Mouse (Mus musculus) liver, embryonic 13.5 days (tissue): ENCODE results near the gene Xpo6. TPM values are rescaled to one million over a fixed set of nuclear protein-coding genes. Genes with fewer than 3 reads are reported as not detected.
A peak's percentile ranks its signal among the peaks of the same experiment; 100 is the strongest.

Source experiments
- ATAC-seq: fragments of 200-750 bp; cut with Nextera tagmentation; 2 replicates; pipeline ENCODE4 v1.8.0; 2017; ENCODE audit warnings: low read depth, mild to moderate bottlenecking, moderate number of reproducible peaks, moderate library complexity
- DNase-seq: peaks from one replicate; pipeline ENCODE4 v3.0.0; 2022
- H3K27ac ChIP-seq: fragments of 300-500 bp; sonication (generic); 2 replicates; pipeline ENCODE4 v1.5.1; 2015; ENCODE audit warnings: moderate library complexity, mild to moderate bottlenecking, inconsistent platforms
- H3K27me3 ChIP-seq: fragments of 300-500 bp; sonication (generic); 2 replicates; pipeline ENCODE4 v1.6.1; 2015; ENCODE audit warnings: mild to moderate bottlenecking, inconsistent platforms
- H3K36me3 ChIP-seq: fragments of 300-500 bp; sonication (generic); 2 replicates; pipeline ENCODE4 v1.6.1; 2015; ENCODE audit warnings: mild to moderate bottlenecking, inconsistent platforms
- H3K4me1 ChIP-seq: fragments of 300-500 bp; sonication (generic); replicated peaks from 2 replicates; pipeline ENCODE4 v1.6.1; 2015; ENCODE audit warnings: inconsistent platforms
- H3K4me2 ChIP-seq: fragments of 300-500 bp; sonication (generic); 2 replicates; pipeline ENCODE4 v1.6.1; 2015; ENCODE audit warnings: inconsistent platforms, mild to moderate bottlenecking, moderate library complexity
- H3K4me3 ChIP-seq: fragments of 300-500 bp; sonication (generic); replicated peaks from 2 replicates; pipeline ENCODE4 v1.5.1; 2015; ENCODE audit warnings: mild to moderate bottlenecking, inconsistent platforms
- H3K9ac ChIP-seq: fragments of 300-500 bp; sonication (generic); 2 replicates; pipeline ENCODE4 v1.6.1; 2015; ENCODE audit warnings: mild to moderate bottlenecking, inconsistent platforms
- H3K9me3 ChIP-seq: fragments of 300-500 bp; sonication (generic); replicated peaks from 2 replicates; pipeline ENCODE4 v1.6.1; 2016; ENCODE audit warnings: inconsistent platforms
- WGBS: fragments of 180-500 bp; shearing (Covaris S2); methylation state at CpG from one replicate; pipeline ENCODE4 v1.1.7; 2015; ENCODE audit not compliant: insufficient replicate concordance; 5-methylcytosine and 5-hydroxymethylcytosine counted together
- polyA plus RNA-seq: library from polyadenylated mRNA; unstranded; fragments of >200 nt; fragmentation: Nextera tagmentation; extraction: Ambion mirVana; gene quantifications from 2 replicates; pipeline ENCODE4 v1.2.1, GENCODE M21; 2015

Xpo6 gene
- polyA plus RNA-seq, 1 experiment from 2014 or later: 19.5 TPM

DNA sequence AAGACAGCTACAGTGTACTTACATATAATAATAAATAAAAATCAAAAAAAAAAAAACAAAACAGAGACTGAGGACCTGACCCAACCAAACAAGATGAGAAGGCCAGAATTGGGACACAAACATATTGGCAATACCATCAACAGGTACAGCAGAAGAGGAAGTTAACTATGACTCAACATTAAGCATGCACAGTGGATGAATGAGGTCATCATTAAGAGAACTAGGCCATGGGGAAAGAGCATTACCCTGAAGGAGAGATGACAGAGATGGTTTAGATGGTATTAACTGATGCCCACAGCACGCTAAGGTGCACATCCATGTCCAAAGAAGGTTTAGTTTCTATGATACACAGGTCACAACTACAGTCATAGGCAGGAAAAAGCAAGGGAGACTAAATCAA, 6.1 kb downstream of the Xpo6 start:
- DNase-seq: no peak

DNA sequence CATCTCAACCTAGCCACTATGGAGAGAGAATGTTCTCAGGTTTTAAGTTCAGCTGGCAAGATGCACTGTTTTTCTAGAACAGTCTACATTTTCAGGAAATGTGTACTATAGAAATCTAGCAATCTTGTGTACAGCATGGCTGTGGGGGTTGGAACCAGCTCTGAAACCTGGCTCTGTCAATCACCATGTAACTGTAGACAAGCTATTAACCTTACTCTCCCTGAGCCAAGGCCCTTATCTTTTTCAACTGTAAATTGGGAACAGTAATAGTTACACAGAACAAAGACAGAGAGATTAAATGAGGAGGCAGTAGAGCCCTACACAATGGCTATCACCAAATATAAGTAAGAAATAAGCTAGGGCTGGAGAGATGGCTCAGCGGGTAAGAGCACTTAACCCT, 8.8 kb downstream of the Xpo6 start:
- Histone ChIP-seq H3K27ac (no peak overlapping the region), H3K27me3 (no peaks in the 10 kb centered on the region), H3K9me3 (no peaks in the 10 kb centered on the region), H3K4me3 (no peak overlapping the region), H3K4me1 (peaks cover 41% of the 10 kb centered on the region), H3K36me3 (peaks cover 18% of the 10 kb centered on the region), H3K9ac (no peak overlapping the region), H3K4me2 (no peak overlapping the region)
- WGBS: 76% methylated on average over 1 of the region's 1 CpGs
- DNase-seq (no peak), ATAC-seq (no peak)

More for the DNA sequence above, 6.1 kb downstream of the Xpo6 start:
- Histone ChIP-seq H3K4me3 (no peak overlapping the region), H3K27ac (no peak overlapping the region), H3K36me3 (peaks cover 18% of the 10 kb centered on the region), H3K4me2 (no peak overlapping the region), H3K4me1 (peaks cover 49% of the 10 kb centered on the region), H3K9me3 (no peaks in the 10 kb centered on the region), H3K9ac (no peak overlapping the region), H3K27me3 (no peaks in the 10 kb centered on the region)
- 84% methylated on average over 1 of the region's 1 CpGs for WGBS
- no peak for ATAC-seq

DNA sequence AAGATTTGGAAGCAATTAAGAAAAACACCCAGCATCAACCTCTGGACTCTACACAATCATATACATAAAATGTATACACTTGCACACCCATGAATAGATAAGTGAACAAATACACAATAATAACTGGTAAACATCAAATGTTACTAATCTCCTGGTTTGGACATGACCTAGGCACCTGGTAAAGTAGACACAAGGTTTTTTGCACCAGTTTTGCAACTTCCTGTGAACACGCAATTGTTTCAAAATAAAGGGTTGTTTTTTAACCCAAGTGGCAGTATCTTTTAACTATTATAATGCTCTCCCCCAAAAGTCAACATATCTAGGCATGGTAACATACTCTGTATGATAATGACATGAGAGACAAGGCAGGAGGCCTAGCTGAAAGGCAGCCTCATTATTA, 10.8 kb downstream of the Xpo6 start:
- Histone ChIP-seq H3K36me3 (peaks cover 18% of the 10 kb centered on the region), H3K4me3 (no peak overlapping the region), H3K9ac (no peak overlapping the region), H3K27ac (no peak overlapping the region), H3K4me2 (no peak overlapping the region), H3K4me1 (peaks cover 50% of the 10 kb centered on the region), H3K27me3 (no peaks in the 10 kb centered on the region), H3K9me3 (no peaks in the 10 kb centered on the region)
- DNase-seq (no peak), ATAC-seq (no peak)
- WGBS: 73% methylated on average over 1 of the region's 1 CpGs

DNA sequence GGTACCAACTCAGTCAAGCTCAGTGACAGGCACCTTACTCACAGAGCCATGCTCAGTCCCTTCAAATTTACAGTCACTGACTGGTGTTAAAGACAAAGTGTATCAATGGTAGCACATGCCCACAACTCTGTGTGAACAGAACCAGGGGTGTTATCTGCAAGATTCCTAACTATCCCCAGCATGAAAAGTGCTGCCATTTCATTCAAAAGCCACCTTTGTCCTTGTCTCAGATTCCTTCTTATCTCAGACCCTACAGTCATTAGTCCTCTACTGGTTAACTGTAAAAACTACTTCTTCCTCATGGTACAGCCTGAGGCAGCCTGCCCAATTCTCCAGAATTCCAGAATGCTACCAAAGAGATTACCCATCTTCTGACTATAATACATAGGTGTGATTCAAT, 14.3 kb downstream of the Xpo6 start:
- no peak overlapping the region for H3K4me2 ChIP-seq
- H3K27me3 ChIP-seq: no peaks in the 10 kb centered on the region
- H3K9ac ChIP-seq: no peak overlapping the region
- H3K9me3 ChIP-seq: no peaks in the 10 kb centered on the region
- ATAC-seq: no peak
- no peak overlapping the region for H3K27ac ChIP-seq
- no peak overlapping the region for H3K4me3 ChIP-seq
- DNase-seq: no peak
- H3K4me1 ChIP-seq: peaks cover 82% of the 10 kb centered on the region
- H3K36me3 ChIP-seq: peaks cover 9% of the 10 kb centered on the region

DNA sequence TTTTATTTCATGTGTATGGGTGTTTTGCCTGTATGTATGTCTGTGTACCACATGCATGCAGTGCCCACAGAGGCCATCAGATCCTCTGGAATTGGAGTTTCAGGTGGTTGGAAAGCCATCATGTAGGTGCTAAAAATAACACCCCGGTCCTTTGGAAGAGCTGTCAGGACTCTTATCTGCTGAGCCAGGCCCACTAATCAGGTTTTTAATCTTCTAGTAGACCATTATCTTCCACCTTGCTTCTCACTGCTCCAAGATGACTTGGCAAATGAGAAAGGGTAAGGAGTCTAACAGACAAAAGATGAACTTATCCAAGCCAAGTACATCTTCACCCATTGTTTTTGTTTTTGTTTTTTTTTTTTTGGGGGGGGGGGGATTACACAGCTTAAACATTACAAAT, 16.7 kb downstream of the Xpo6 start:
- H3K4me2 ChIP-seq: peak overlapping the region; percentile 42
- peak; percentile 73 for ATAC-seq

DNA sequence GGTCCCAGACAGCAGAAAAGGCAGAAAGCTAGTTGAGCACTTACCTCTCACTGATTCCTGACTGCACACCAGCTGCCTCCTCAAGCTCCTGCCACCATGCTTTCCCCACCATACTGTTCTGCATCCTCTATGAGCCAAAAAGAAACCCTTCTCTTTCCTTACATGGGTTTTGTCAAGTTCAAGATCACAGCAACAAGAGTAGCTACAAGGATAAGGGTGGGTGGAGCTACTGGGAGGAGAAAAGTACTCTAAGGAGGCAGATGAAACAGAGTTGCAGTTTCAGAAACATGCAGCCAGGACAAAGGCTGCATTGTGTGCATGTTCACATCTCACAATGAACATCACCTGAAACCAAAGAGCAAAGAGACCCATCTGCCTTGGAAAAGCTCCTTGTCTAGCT, 18.8 kb downstream of the Xpo6 start:
- H3K27me3 ChIP-seq: no peaks in the 10 kb centered on the region
- H3K4me2 ChIP-seq: no peak overlapping the region
- no peak overlapping the region; the same call in 1 of the 2 replicates for H3K9ac ChIP-seq
- DNase-seq: no peak
- peak overlapping the region; percentile 53; the same call in 1 of the 2 replicates for H3K27ac ChIP-seq
- 0 out of 2 replicates have a peak, but pooled peaks cover 3% of the 10 kb centered on the region for H3K36me3 ChIP-seq
- H3K9me3 ChIP-seq: no peaks in the 10 kb centered on the region
- ATAC-seq: no peak
- no peak overlapping the region for H3K4me3 ChIP-seq
- peaks cover 86% of the 10 kb centered on the region for H3K4me1 ChIP-seq

More for the DNA sequence above, 16.7 kb downstream of the Xpo6 start:
- H3K4me1 ChIP-seq: peaks cover 89% of the 10 kb centered on the region
- H3K9me3 ChIP-seq: no peaks in the 10 kb centered on the region
- H3K9ac ChIP-seq: 0 out of 2 replicates have a peak overlapping the region, but pooled peaks have one; percentile 9
- no peak overlapping the region for H3K4me3 ChIP-seq
- 0 out of 2 replicates have a peak, but pooled peaks cover 3% of the 10 kb centered on the region for H3K36me3 ChIP-seq
- DNase-seq: peak; percentile 44
- H3K27ac ChIP-seq: peak overlapping the region; percentile 70
- 8% methylated on average over 1 of the region's 1 CpGs for WGBS
- H3K27me3 ChIP-seq: no peaks in the 10 kb centered on the region

DNA sequence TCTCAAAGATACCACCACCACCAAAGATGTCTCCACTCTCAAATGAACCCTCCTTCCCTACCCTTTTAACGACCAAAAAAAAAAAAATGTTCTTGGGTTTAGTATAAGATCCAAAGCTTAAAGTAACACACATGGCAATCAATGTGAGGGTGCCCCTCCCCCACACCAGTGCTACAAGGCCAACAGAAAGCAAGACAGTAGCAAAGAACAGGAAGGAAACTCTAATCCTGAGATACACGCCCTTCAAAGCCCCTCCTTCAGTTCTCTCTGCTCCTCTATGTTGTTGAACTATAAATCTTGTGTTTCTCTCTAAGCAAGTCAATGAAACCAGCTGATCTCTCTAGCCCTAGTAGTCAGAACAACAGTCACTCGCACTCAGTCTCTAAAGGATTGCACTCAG, 19.3 kb downstream of the Xpo6 start:
- WGBS: 26% methylated on average over 3 of the region's 3 CpGs
- Histone ChIP-seq H3K9ac (no peak overlapping the region), H3K4me1 (peaks cover 81% of the 10 kb centered on the region), H3K36me3 (0 out of 2 replicates have a peak, but pooled peaks cover 3% of the 10 kb centered on the region), H3K4me2 (0 out of 2 replicates have a peak overlapping the region, but pooled peaks have one; percentile 6), H3K4me3 (no peak overlapping the region), H3K27me3 (no peaks in the 10 kb centered on the region), H3K9me3 (no peaks in the 10 kb centered on the region), H3K27ac (peak overlapping the region; percentile 53)
- ATAC-seq: no peak
- DNase-seq: no peak

DNA sequence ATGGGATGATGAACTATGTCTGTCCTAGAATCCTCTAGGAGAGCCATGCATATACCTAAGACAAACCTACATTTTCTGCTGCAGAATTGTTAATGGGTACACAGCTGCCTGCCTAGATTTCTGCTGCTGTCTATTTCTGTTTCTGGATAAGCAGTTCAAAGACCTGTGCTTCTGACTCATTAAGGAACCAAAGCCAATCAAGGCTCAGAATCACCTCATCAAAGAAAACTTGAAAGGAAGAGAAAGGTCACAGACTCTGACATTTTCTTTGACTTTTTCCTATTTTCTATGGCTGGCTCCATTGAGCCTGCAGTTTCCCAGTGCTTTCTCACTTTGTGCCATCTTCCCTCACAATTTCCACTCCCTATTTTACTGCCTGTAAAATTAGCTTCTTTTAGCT, 21.5 kb downstream of the Xpo6 start:
- Histone ChIP-seq H3K4me1 (peaks cover 66% of the 10 kb centered on the region), H3K9me3 (no peaks in the 10 kb centered on the region), H3K27me3 (no peaks in the 10 kb centered on the region), H3K36me3 (peaks cover 9% of the 10 kb centered on the region), H3K9ac (no peak overlapping the region), H3K4me3 (no peak overlapping the region), H3K4me2 (no peak overlapping the region), H3K27ac (no peak overlapping the region)
- DNase-seq (no peak), ATAC-seq (no peak)

DNA sequence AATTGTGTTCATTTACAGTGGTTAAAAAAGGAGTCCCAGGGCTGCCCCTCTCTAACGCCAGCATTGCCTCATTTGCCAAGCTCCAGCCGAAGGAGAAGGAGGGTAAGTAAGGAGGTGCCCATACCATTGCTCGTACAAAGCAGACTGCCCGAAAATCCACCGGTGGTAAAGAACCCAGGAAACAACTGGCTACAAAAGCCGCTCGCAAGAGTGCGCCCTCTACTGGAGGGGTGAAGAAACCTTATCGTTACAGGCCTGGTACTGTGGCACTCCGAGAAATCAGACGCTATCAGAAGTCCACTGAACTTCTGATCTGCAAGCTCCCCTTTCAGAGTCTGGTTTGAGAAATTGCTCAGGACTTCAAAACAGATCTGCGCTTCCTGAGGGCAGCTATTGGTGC, 24.3 kb downstream of the Xpo6 start:
- DNase-seq (no peak), ATAC-seq (no peak)
- H3K9ac ChIP-seq: no peak overlapping the region
- 76% methylated on average over 12 of the region's 12 CpGs for WGBS
- H3K4me3 ChIP-seq: no peak overlapping the region
- peaks cover 19% of the 10 kb centered on the region for H3K36me3 ChIP-seq
- H3K9me3 ChIP-seq: no peaks in the 10 kb centered on the region
- H3K27me3 ChIP-seq: no peaks in the 10 kb centered on the region
- H3K27ac ChIP-seq: no peak overlapping the region
- H3K4me2 ChIP-seq: no peak overlapping the region
- peaks cover 38% of the 10 kb centered on the region for H3K4me1 ChIP-seq

DNA sequence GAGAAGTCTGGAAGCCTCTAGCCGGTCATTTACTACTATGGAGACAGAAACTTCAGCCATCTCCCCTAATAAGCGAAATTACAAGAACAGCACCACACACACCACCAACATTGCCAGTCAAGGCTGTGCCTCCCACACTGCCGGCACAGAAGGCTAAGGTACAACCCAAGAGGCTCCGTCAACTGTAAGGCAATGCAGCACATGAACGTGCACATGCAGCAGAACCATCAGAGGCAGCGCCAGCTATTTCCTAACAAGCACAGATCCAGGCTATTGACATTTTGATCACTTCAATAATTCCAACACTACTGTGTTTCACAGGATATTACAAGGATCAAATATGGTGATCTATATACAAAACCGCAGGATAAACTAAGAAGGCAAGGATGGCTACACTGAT, 24.8 kb downstream of the Xpo6 start:
- H3K4me3 ChIP-seq: no peak overlapping the region
- H3K27me3 ChIP-seq: no peaks in the 10 kb centered on the region
- WGBS: 77% methylated on average over 7 of the region's 7 CpGs
- H3K36me3 ChIP-seq: peaks cover 24% of the 10 kb centered on the region
- H3K9ac ChIP-seq: no peak overlapping the region
- ATAC-seq (no peak), DNase-seq (no peak)
- H3K4me2 ChIP-seq: no peak overlapping the region
- no peak overlapping the region for H3K27ac ChIP-seq
- peaks cover 33% of the 10 kb centered on the region for H3K4me1 ChIP-seq
- H3K9me3 ChIP-seq: no peaks in the 10 kb centered on the region

DNA sequence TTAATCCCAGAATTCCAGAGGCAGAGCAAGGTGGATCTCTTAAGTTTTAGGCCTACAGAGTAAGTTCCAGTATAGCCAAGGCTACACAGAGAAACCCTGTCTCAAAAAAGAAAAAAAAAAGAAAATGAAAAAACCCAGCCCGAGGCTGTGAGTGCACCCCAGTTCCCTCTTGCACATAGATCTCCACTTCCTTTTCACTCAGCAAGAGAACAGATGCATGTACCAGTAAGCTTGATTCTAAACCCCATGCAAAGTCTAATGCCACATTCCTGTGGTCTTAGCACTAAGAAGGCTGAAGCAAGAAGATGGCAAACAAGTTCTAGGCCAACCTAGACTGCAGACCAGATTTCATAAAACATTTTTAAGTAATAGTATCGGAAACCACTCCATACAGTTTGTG, 25.4 kb downstream of the Xpo6 start:
- H3K4me2 ChIP-seq: no peak overlapping the region
- ATAC-seq (no peak), DNase-seq (no peak)
- peaks cover 27% of the 10 kb centered on the region for H3K4me1 ChIP-seq
- H3K9ac ChIP-seq: no peak overlapping the region
- WGBS: 69% methylated on average over 2 of the region's 2 CpGs
- peaks cover 24% of the 10 kb centered on the region for H3K36me3 ChIP-seq
- H3K27ac ChIP-seq: peak overlapping the region; percentile 7; the same call in 1 of the 2 replicates
- H3K9me3 ChIP-seq: no peaks in the 10 kb centered on the region
- no peak overlapping the region for H3K4me3 ChIP-seq
- no peaks in the 10 kb centered on the region for H3K27me3 ChIP-seq

DNA sequence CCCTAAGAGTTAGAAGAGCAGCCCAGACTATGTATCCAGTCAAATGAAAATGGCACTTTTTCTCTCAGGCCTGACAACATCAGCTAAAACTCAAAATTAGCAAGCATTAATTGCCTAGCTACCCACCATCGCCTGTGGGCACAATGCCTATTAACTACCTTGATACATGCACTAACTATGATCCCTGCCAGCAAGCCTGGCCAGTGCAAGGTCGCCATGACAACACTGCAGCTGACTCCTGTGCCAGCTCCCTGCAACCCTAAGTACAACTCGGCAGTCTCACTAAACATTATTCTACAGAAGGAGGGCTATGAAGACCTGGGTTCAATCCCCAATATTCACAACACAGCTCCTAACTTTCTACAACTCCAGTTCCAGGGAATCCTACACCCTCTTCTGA, 28.3 kb downstream of the Xpo6 start:
- Histone ChIP-seq H3K27ac (no peak overlapping the region), H3K27me3 (no peaks in the 10 kb centered on the region), H3K4me3 (no peak overlapping the region), H3K9me3 (no peaks in the 10 kb centered on the region), H3K4me2 (no peak overlapping the region), H3K4me1 (peaks cover 26% of the 10 kb centered on the region), H3K9ac (no peak overlapping the region), H3K36me3 (peaks cover 38% of the 10 kb centered on the region)
- 63% methylated on average over 3 of the region's 3 CpGs for WGBS
- DNase-seq: no peak
- no peak for ATAC-seq
